Mouse (Mus musculus): ENCODE measurements around the gene Smyd2.

Gene Smyd2

DNA sequence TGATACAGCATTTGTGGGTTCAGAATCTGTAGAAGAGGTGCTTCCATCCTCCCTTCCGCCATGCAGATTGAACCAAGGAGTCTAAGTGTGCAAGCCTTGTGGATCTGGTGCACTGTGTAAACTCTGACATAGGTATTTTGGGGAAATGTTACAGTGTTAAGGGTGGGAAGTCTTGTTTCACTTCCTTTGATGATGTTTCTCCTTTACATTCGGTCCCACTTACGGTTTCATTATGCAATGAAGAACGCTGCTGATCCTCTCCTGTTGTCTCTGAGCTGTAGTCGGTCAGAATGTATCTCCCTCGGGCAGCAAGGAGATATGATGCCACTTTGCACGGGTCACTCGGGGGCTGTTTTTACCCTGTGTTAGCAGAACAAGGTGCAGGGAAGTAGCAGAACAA, 50.5 kb downstream of the Smyd2 start:
- DNase-seq: no peak

- no peak for DNase-seq
Observed at GRCm38 (mm10) chr1:189870539-189870938, 51.6 kb downstream of the Smyd2 start.

DNA sequence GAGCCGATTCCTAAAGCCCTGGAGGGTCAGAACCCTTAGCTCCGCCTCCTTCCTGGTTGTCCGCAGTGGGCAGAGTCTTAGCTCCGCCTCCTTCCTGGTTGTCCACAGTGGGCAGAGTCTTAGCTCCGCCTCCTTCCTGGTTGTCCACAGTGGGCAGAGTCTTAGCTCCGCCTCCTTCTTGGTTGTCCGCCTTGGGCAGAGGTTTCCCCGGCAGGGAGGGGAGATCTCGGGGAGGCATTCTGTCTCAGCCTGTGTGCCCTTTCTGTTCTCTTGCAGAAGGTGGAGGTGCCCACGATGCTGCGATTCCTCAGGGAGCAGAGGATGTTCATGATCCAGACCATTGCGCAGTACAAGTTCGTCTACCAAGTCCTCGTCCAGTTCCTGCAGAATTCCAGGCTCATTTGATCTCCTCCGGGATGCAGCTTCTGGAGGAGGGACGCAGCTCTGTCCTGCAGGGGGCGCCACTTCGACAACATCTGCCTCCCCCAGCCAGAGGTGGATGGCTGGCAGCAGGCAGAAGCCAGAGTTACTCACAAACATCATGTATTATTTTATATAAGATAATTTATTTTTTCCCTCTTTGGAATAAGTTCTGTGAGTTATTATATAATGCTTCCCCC, 52.4 kb downstream of the Smyd2 start:
- DNase-seq: no peak

- no peak for DNase-seq
Observed at GRCm38 (mm10) chr1:189868036-189868435, 54.1 kb downstream of the Smyd2 start.

DNA sequence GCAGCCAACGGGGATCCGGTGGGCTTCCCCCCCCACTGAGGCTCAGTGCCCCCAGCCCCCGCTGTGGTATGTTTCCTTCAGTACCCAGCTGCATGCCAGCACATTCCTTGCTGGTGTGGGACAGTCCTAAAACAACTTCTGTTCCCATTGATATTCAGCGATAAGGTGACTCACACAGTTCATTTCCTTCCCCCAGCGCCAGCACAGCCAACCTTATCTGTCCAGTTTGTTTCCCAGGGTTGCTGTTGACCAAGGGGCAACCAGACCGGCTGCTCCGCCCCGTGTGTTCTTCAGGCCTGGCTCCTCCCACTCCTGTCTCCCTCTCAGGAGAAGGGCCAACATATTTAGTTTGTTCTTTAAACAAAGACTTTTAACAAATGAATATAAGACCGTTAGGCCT, 54.7 kb downstream of the Smyd2 start:
- DNase-seq: no peak

DNA sequence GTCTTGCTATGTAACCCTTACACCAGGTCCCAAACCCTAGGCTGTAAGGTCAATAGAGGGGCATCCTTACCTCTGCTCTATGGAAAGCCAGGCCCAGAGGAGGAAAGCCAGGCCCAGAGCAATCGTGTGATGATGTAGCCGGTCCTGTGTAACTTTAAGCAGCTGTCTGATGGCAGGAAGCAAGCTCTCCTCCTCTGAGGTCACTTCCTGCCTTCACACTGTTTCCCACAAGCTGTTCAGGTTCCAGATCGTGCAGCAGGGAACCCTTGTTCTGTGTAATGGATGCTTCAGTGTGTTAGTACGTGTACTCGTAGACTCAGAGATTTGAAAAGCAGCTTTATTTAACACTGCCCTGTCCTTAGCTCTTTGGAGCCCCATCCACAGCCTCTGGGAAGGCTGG, 55.1 kb downstream of the Smyd2 start:
- no peak for DNase-seq

DNA sequence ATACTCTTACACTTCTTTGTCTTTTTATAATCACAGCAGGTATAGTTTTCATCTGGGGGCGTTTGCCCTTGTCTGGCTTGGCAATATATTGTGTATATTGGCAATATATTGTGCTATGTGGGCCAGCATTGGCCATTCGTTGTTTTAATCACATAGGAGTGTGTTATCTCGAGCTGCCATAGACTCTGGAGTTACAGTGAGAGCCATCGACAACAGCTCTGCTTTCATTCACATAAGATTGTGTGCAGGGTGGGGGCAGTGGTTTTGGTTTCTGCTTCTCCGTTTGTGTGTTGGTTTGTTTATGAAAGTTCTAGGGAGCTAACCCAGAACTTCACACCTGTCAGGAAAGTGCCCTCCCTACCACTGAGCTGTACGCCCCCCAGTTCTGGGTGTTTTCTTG, 55.5 kb downstream of the Smyd2 start:
- DNase-seq: no peak

GRCm38 (mm10) chr1:189864846-189865560, 57.2 kb downstream of the Smyd2 start:
- no peak for DNase-seq

DNA sequence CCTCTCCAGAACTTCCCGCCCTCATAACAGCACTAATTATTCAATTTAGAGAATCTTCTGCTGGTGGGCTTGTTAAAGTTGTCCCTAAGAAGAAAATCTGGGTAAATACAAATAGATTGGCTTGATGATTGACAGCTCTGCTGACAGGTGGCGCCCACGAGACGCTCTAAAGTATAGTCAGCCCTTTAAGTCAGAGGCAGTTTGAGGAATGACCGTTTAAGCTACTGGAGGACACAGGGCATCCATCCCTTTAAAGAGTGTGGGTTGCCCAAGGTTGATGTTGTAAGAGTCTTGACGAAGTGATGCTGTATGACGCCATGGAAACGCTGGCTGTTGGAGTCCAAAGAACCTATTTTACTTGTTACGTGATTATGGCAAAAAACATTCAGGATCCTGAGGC, 57.9 kb downstream of the Smyd2 start:
- DNase-seq: no peak

- DNase-seq: no peak
Observed at GRCm38 (mm10) chr1:189863727-189864126, 58.4 kb downstream of the Smyd2 start.

- no peak for DNase-seq
Observed at GRCm38 (mm10) chr1:189860942-189861315, 61.2 kb downstream of the Smyd2 start.

DNA sequence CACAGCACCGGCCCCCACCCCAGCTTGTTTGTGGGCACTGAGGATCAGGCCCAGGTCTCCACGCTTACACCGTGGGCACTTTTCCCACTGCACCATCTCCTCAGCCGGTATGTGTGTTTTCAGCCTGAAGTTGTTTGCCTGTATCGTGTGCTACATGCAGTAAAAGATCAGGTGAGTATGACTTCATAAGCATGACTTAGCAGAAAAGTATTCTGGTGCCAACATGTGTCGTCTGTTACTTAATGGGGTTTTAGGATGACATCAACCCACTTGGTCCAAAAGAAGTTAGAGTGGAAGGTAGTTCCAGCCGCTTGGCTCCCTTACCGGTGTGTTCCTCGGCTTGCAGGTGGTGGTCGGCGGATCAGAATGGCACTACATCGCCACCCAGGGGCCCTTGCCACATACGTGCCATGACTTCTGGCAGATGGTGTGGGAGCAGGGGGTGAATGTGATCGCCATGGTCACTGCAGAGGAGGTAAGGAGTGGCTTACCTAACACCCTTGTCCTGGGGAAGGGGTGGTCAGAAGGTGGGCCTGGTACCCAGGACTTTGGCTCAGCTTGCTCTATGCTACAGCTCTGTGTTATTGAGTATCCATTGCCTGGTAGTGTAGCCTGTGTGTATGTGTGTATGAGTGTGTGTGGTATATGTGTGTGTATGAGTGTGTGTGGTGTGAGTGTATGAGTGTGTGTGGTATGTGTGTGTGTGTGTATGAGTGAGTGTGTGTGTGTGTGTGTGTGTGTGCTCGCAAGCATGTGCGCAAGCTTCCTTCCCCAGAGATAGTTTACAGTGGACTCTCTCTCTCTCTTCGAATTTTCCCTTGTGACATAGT, 61.8 kb downstream of the Smyd2 start:
- DNase-seq: no peak

GRCm38 (mm10) chr1:189858377-189858776, 63.8 kb downstream of the Smyd2 start:
- DNase-seq: no peak

- DNase-seq: no peak
Observed at GRCm38 (mm10) chr1:189855739-189856138, 66.4 kb downstream of the Smyd2 start.

- no peak for DNase-seq
Observed at GRCm38 (mm10) chr1:189854646-189855045, 67.5 kb downstream of the Smyd2 start.

- DNase-seq: no peak
Observed at GRCm38 (mm10) chr1:189852456-189852855, 69.7 kb downstream of the Smyd2 start.

GRCm38 (mm10) chr1:189852051-189852450, 70.1 kb downstream of the Smyd2 start:
- no peak for DNase-seq

DNA sequence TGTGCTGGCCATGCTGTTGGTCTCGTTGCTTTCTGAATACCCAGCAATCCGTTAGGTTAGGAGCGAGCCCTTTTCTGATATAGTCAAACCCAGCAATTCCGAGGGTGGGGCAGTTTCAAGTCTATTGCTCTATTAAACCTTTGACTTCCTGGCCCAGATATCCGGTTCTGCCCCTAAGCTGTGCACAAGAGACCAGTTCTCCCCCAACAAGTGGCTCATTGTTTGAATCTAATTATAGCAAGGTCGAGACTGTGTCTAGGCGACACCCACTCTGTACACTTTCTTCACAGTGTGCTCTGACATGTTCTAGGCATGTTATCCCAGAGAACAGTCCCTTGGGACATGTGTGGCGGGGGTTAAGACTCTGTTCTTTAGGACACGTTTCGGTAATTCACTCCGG, 72.6 kb downstream of the Smyd2 start:
- DNase-seq: no peak

- DNase-seq: no peak
Observed at GRCm38 (mm10) chr1:189846319-189846718, 75.8 kb downstream of the Smyd2 start.

- no peak for DNase-seq
Observed at GRCm38 (mm10) chr1:189834166-189834565, 88.0 kb downstream of the Smyd2 start.

GRCm38 (mm10) chr1:189833351-189833750, 88.8 kb downstream of the Smyd2 start:
- no peak for DNase-seq

- no peak for DNase-seq
Observed at GRCm38 (mm10) chr1:189830797-189831232, 91.3 kb downstream of the Smyd2 start.

All from cerebellum, adult 9-10 months (tissue).